Mouse (Mus musculus) granulocyte monocyte progenitor cell, adult 5-6 weeks (primary cell): ENCODE measurements around the gene Sh3bgrl2. TPM values are rescaled to one million over a fixed set of nuclear protein-coding genes. Genes with fewer than 3 reads are reported as not detected.

ENCODE experiments used
- ATAC-seq: replicated peaks from 2 replicates; pipeline ENCODE4 v1.8.0; 2016; ENCODE audit warnings: mild to moderate bottlenecking, moderate TSS enrichment, inconsistent platforms; ENCODE audit not compliant: poor library complexity, severe bottlenecking
- total RNA-seq, 2 experiments: library from RNA; stranded (forward) in 1 of 2; stranded (reverse) in 1 of 2; fragments of 200-712, 200-1000 nt in 1 of 2; fragments of >200 nt in 1 of 2; fragmentation: Nextera tagmentation in 1 of 2; gene quantifications; 2 replicates each; pipeline ENCODE4 v1.2.3; 2014 to 2017

Sh3bgrl2 gene
- total RNA-seq, 2 experiments from 2014 or later: not detected

DNA sequence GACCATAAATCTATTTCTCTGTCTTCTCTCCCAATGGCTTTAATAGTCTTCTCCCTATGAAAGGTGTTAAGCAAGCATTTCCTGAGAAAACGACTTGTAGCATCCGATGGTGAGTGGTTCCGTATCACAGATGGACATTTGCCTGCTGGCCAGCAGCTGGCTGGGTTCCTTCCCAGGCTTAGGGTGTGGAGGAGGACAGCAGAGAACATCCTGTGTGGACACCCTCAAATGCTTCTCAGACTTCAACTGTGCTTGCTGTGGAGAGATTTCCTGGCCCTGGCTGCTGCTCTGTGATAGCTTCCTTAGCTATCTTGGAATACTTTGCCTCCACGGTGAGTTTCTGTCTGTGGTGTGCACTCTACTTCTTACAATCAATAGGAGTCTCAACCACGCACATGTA is 76.1 kb downstream of the Sh3bgrl2 start:
- ATAC-seq: no peak

DNA sequence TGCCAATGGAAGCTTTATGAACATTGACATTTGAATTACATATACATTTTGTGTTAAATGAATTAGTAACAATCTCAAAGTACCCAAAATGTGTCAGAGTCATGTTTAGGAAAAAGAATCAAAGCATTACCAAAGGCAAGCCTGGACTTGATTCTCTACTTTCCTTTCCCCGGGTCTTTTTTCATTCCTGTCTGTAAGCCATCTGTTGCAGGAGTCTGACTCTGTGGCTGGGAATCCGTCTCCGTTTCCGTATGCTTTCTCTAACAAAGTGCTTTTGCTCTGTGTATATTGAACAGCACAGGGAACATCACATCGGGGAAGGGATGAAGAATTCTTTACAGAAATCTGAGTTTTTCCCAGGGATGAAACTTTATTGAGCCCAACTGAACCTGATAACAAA is 77.0 kb downstream of the Sh3bgrl2 start:
- ATAC-seq: no peak

DNA sequence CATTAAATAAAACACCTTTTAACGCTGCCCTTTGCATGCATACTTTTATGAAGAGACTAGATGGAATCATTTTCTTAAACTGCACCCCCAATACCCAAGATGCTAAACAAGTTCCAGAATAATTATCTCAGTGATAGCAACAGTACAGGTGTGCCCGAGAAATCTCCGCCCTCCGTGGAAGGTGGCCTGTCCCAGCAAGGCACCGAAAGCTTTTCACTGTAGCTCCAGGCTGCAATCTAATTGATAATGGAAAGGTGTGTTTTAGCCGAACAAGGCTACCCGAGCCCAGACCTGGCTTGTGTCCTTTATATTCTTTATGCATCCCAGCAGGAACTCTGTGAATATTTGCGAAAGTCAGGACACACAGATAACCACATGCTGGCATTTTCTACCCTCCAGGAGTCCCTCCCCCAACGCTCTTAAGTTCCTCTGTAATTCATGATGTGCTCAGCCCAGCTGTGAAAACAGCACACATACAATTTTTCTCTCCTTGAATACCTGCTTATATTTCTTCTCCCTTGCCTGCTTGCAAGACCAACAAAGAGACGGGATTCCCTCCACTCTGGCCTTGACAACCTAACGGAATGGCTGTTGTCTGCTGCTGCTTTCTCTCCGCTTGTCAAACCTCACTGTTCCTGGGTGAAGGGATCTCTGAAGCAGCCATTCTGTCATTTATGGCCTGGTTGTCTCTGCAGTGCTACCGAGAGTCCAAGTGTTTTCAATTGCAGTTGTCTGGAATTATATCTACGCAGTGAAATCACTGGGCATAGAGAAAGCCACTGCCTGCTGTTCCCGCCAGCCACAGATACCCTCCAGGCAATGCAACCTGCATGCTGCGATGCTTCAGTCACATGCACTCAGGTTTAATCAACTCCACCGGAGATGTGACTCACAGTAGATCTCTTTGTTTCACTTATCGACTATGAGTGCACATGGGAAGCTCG is 80.8 kb downstream of the Sh3bgrl2 start:
- ATAC-seq: no peak

DNA sequence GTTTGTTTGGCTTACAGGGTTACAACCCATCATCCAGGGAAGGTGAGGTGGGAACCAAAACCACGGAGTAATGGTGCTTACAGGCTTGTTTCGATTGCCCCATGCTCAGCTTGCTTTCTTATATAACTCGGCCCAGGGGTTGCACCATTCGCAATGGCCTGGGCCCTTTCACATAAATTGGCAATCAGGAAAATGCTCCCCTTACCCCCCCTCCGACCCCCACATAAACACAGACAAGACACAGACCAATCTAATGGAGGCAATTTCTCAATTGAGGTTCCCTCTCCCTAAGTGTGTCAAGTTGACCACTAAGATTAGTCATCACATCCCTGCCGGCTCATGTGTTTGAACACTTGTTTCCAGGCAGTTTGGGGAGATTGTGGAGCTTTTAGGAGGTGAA is 82.2 kb downstream of the Sh3bgrl2 start:
- ATAC-seq: peak; percentile 65

DNA sequence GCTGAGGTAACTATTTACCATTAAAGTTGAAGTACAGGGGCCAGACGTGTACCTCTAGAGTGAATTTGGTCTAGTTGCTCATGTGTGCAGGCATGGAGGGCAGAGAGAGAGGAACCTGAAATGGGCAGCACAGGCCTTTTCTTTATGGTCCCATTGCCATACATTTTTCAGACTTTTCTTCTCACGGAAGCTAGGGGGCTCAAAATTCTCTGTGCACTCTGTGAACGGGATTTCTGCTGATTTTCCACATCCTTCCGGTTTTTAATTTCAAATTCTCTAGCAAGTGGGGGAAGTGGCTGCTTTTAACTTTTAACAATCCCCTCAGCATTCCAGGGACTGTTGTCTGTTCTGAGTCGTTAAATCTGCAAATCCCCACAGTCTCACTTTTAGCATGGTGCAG is 83.8 kb downstream of the Sh3bgrl2 start:
- no peak for ATAC-seq

DNA sequence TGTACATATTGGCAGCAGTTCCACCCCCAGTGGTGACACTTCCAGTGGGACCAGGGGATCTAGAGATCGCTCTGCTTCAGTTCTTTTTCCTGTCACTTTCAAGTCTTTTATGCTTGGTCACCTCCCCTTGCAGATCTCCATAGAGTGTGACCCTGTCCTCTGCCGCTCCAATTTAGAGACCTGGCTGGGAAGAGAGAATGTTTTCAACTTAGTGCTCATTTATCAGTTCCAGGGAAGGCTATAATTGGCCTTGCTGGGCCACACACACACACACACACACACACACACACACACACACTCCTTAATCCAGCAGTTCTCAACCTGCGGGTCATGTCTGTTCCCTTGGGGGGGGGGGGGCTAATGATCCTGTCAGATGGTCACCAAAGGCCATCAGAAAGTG is 86.6 kb downstream of the Sh3bgrl2 start:
- ATAC-seq: no peak

DNA sequence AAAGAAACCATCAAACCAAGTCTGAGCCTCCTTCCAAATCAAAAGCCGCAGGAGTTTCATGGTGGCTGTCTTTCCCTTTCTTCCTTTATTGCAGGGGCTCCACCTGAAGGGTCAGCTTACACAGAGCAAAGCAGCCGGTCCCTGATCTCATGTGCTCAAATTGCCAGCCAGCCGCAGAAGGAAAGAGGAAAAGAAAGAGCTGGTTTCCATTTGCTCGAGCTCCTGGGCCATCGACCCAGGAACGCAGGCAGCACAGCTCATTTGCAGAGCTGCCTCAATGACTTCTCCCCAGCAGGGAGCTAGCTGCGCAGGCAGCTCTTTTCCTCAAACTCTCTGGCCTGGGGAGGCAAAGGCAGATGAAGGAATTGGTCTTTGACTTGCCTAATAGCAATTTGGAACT is 87.9 kb downstream of the Sh3bgrl2 start:
- ATAC-seq: no peak

DNA sequence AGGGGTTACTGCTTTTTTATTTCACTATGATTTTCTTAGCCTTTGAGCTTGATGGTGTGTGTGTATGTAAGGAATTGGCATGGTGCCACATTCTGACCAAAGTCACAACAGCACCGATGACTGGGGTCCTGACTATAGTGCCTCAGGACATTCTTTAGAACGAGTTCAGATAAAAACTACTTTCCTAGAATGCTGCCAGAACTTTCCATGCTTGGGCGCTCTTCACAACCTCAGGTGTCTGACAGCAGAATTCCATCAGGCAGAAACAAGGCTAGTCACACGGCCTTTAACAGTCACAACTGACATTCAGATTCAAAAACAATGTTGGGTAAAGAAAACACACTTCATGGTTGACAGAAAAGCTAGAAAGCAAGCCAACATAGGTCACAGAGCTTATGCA is 95.0 kb downstream of the Sh3bgrl2 start:
- ATAC-seq: no peak

DNA sequence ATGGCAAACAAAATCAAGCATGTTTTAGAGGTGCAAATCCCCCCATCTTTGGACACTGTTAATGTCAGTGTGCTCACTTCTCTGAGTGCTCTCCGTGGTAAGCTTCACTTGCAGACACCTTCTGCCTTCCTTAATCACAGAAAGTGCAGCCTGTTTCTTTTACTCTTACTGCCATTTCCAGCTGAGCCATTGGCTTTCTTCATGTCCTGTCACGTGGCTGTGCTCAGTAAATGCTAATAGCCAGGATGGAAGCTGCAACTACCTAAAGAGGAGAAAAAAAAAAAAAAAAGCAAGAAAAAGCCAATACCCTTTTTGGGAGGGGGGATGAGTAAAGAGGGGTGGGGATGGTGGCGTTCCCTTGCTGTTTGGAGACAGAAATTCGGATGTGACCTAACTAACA is 95.7 kb downstream of the Sh3bgrl2 start:
- ATAC-seq: no peak

DNA sequence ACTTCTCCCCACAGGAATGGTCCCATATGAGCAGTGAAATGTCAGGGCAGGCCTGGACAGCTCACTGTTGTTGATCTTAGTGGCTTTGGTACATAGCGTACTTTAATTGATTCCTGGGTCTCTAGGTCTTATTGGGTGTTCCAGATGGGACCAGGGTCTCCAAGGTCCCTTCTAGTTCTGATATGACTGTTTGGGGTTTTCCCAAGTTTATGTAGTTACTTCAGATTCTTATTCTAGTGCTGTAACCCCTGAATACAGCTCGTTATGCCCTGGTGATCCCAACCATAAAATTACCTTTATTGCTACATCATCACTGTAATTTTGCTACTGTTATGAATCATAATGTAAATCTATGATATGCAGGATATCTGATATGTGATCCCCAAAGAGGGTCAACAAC is 98.1 kb downstream of the Sh3bgrl2 start:
- ATAC-seq: no peak

DNA sequence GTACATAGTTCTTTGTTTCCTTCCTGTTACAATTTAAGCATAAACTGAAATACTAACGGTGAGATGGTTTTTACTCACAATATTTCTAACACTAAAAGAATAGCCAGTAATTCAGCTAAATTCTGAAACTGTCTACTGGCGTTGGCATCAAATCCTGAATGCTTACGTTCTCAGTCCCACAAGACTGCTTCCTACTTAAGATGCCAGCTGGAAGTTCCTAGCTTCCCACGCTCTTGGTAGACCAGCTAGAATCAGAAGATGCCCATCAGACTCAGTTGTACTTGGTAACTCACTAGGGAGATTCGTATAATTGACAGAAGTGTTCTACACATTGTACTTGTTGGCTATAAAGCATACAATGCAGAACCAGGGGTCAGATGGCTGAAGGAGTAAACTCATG is 98.6 kb downstream of the Sh3bgrl2 start:
- no peak for ATAC-seq

DNA sequence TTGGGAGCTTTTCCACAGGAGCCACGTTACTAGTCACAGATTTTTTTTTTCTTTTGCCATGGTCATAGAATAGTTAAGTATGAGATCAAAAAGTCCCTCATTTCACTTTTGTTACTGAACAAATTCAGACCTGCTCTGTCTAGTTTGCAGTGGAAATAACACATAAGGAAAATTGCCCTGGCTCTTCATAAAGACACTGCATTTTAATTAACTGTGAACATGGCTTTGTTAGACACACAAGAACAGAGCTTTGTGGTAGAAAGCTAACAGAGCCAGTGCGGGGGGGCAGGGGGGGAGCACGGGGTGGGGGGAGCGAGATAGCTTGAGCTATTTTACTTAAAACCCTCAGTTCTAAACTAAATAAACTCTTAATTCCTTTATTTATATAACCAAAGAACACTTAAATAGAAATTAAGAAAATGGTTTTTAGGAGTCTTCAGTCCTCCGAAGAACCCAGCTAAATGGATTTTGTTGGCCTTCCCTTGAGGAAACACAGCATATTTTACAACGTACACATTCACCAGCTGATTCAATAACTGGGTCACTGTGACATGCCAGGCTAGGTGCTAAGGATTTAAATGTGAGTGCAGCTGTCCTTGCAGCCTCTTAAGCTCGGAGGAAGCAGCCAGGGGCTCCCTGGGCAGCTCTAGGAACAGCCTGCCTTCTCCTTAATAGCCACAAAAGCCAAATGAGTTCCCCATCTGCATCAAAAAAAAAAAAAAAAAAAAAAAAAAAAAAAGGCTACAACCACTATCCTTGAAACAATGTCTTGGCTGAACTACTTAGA is 100.0 kb downstream of the Sh3bgrl2 start:
- ATAC-seq: no peak

DNA sequence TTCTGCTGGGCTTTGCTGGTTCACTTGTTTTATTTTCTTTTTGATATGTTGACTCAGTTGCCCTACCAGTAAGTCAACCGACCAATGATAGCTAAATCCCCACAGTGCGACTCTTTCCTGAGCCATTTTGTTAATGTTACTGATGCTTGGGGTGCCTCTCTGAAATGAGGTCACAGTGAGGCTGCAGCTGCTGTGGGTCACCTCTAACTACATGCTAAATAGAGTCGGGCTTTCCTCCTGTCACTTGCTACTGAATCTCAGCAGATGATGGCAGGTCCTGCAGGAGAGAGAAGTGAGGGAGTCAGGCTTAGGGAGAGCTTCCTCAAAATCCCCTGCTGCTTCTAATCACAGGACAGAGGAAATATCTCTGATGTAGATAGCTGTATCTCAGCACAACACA is 100.6 kb downstream of the Sh3bgrl2 start:
- no peak for ATAC-seq

DNA sequence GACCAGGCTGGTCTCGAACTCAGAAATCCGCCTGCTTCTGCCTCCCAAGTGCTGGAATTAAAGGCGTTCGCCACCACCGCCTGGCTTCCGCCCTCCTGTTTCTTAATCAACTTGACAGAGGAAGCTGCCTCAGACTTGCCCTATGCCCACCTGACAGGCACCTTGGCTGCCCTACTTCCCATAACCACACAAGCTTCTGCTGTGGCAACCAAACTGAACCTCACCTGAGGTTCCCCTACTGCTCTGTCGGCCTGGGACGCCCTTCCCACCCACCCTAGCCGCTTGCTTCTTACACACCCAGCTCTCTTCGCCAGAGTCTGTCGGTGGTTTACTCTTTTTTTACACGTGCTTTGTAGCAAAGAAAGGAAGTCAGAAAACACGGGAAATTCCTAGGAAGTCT is 103.9 kb downstream of the Sh3bgrl2 start:
- ATAC-seq: no peak

DNA sequence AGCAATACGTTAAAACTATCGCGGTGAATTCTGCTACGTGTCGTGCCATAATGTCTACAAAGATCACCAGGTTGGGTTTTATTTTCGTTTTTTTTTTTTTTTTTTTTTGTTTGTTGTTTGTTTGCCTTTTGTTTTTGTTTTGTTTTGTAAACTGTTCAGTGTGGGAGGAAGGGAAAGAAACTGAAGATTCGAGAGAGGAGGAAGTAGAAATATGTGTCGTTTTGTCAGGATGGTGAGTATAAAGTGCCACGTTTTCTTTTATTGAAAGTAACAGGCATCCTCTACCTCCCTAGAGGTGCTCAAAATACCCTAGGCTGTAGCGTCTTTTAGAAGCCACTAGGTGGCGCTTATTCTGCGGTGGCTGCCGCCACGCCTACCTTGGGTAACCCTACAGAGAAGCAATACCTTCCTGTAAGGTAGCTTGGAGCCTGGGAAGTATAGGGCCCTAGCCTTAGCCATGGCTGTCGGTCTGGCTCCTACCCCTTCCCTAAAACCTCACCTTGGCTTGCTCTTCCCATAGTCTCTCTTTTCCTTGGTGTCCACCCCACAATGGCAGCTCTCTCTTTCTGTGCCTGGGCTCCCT is 104.6 kb downstream of the Sh3bgrl2 start:
- ATAC-seq: peak; percentile 93

DNA sequence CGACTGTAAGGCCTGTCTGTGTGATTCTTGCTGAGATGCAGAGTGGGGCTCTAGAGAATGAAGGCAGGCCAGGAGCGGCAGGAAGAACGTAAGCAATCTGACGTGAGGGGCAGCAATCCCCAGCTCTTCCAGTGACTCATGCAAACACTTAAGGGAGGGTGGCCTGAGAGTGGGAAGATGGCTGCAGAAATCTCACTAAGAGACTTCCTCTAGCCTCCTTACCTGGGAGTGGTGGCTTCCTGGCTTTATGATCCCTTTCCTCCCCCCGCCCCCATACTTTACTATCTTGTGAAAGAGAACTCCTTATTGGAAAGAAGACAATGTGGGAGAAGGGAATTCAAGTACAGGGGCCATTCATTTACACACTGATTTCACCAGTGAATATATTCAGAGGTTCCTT is 106.5 kb downstream of the Sh3bgrl2 start:
- ATAC-seq: no peak

DNA sequence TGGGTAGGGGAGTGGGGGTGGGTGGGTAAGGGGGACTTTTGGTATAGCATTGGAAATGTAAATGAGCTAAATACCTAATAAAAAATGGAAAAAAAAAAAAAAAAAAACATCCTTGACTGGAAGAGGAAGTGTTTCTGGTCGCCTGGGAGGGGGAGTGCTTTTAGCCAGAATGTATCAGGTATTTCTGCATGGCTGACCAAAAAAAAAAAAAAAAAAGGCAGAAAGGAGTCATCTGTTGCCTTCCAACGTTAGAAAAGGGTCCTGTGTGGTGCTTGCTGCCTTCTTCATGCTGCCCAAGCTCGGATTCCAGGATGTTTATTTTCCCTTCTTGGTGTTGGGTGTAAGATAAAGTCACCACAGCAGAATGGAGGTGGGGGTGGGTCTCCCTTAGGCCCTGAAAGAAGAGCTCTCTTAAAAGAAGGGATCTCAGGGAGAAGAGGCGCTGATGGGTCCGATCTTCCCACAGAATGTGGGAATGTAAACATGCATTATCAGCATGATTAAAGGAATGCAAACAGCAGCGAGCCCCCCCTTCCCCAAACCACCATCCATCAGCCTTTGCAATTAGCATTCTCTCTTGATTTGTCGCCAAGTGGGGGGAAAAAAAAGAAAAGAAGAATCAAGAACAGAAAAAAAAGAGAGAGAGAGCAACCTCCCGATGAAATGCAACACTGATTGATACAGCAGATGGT is 109.0 kb downstream of the Sh3bgrl2 start:
- ATAC-seq: no peak

DNA sequence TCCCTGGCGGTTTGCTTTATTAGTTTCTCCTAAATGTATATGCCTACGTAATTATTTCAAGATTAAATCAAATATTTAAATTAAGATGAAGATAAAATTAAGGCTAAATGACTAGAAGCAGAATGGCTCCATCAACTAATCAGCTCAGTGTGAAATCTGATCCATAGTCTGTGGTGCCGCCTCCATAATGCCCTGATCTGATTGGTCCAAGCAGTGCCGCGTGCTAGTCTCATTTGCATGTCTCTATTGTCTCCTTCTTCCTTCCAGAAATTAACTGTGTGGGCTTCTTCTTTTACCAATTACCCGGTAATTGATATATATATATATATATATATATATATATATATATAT is 109.5 kb downstream of the Sh3bgrl2 start:
- no peak for ATAC-seq

DNA sequence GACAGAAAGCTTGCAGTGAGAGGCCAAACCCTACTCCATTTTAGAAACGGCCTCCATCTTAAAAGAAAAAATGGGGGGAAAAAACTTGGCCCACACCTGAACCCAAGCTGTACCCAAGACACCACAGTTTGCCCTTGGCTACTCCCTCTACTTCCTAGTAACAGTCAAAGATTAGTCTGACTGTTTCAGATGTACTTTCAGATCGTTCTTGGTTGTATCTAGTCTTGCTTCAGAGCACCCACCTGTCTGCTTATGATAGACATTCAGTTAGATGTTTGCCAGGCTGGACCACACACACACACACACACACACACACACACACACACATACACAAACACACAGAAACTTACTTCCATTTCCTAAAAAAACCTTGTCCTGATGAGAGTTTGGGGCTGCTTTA is 111.0 kb downstream of the Sh3bgrl2 start:
- no peak for ATAC-seq

DNA sequence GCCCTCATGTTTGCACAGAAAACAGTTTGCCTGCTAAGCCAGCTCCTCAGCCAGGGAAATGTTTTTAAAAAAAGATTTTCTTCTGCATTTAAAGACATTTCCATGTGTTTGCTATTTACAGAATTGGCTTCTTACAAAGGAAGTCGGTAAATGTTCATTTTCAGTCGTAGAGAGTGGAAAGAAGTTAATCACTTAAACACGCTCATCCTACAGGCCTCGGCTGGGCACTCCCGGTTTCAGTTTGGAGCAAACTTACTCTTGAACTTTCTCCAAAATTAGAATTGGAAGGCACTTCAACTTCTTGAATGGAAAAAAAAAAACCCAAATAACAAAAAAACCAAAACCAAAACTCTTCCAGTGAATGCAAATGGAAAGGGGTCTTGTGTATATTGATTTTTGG is 113.7 kb downstream of the Sh3bgrl2 start:
- ATAC-seq: no peak
